Mouse (Mus musculus): ENCODE results near the gene Vrk3. TPM values are rescaled to one million over a fixed set of nuclear protein-coding genes. Genes with fewer than 3 reads are reported as not detected.
A peak's percentile ranks its signal among the peaks of the same experiment; 100 is the strongest.

Gene Vrk3
- total RNA-seq, 4 experiments from 2014 or later: 23.5 to 29.3 (median 27.3) TPM

GRCm38 (mm10) chr7:44760366-44760765 lies 12.2 kb downstream of the Vrk3 start:
- no peak for DNase-seq (ENCODE audit: low spot score)

- DNase-seq (ENCODE audit: low spot score): no peak
Measured at GRCm38 (mm10) chr7:44768129-44768528, 19.9 kb downstream of the Vrk3 start.

- DNase-seq (ENCODE audit: low spot score): peak; percentile 55
Measured at GRCm38 (mm10) chr7:44770046-44770578, 21.9 kb downstream of the Vrk3 start.

GRCm38 (mm10) chr7:44772591-44773204 lies 24.5 kb downstream of the Vrk3 start:
- no peak for DNase-seq (ENCODE audit: low spot score)

GRCm38 (mm10) chr7:44776849-44777498 lies 28.8 kb downstream of the Vrk3 start:
- DNase-seq (ENCODE audit: low spot score): no peak

GRCm38 (mm10) chr7:44780101-44780500 lies 31.9 kb downstream of the Vrk3 start:
- no peak for DNase-seq (ENCODE audit: low spot score)

- DNase-seq (ENCODE audit: low spot score): no peak
Measured at GRCm38 (mm10) chr7:44789531-44789930, 41.3 kb downstream of the Vrk3 start.

GRCm38 (mm10) chr7:44790066-44790465 lies 41.9 kb downstream of the Vrk3 start:
- DNase-seq (ENCODE audit: low spot score): no peak

- DNase-seq (ENCODE audit: low spot score): no peak
Measured at GRCm38 (mm10) chr7:44792781-44793180, 44.6 kb downstream of the Vrk3 start.

- DNase-seq (ENCODE audit: low spot score): no peak
Measured at GRCm38 (mm10) chr7:44808927-44809326, 60.7 kb downstream of the Vrk3 start.

GRCm38 (mm10) chr7:44809466-44809865 lies 61.3 kb downstream of the Vrk3 start:
- no peak for DNase-seq (ENCODE audit: low spot score)

- no peak for DNase-seq (ENCODE audit: low spot score)
Measured at GRCm38 (mm10) chr7:44810365-44810764, 62.2 kb downstream of the Vrk3 start.

- DNase-seq (ENCODE audit: low spot score): no peak
Measured at GRCm38 (mm10) chr7:44810819-44811557, 62.8 kb downstream of the Vrk3 start.

- no peak for DNase-seq (ENCODE audit: low spot score)
Measured at GRCm38 (mm10) chr7:44812651-44813325, 64.6 kb downstream of the Vrk3 start.

- no peak for DNase-seq (ENCODE audit: low spot score)
Measured at GRCm38 (mm10) chr7:44813985-44814384, 65.8 kb downstream of the Vrk3 start.

- no peak for DNase-seq (ENCODE audit: low spot score)
Measured at GRCm38 (mm10) chr7:44814423-44814822, 66.2 kb downstream of the Vrk3 start.

- DNase-seq (ENCODE audit: low spot score): no peak
Measured at GRCm38 (mm10) chr7:44814952-44815553, 66.8 kb downstream of the Vrk3 start.

- peak; percentile 98 for DNase-seq (ENCODE audit: low spot score)
Measured at GRCm38 (mm10) chr7:44815721-44816469, 67.7 kb downstream of the Vrk3 start, which contains the start of the genes Nup62 and Il4i1. Gene Nup62, plus strand, starts transcription at chr7:44816088. Gene Il4i1, plus strand, starts transcription at chr7:44816387.

GRCm38 (mm10) chr7:44816470-44817021 lies 68.3 kb downstream of the Vrk3 start, which contains the start of gene Atf5:
Gene Atf5, minus strand, starts transcription at chr7:44816658.
- DNase-seq (ENCODE audit: low spot score): peak; percentile 46

- DNase-seq (ENCODE audit: low spot score): no peak
Measured at GRCm38 (mm10) chr7:44817441-44817840, 69.2 kb downstream of the Vrk3 start.

All from heart, adult 8-10 months (tissue).